Mouse (Mus musculus): ENCODE data around the gene Sytl1. TPM values are rescaled to one million over a fixed set of nuclear protein-coding genes. Genes with fewer than 3 reads are reported as not detected.
A peak's percentile ranks its signal among the peaks of the same experiment; 100 is the strongest.

Gene Sytl1
- polyA plus RNA-seq, 1 experiment from 2014 or later = 0.80 TPM

GRCm38 (mm10) chr4:133257230-133257629 lies 5.7 kb downstream of the Sytl1 start:
- Histone ChIP-seq H3K9me3 (no peaks in the 10 kb centered on the region), H3K27ac (no peak overlapping the region), H3K9ac (no peak overlapping the region), H3K27me3 (peaks cover 55% of the 10 kb centered on the region), H3K4me3 (replicated peaks) (no peak overlapping the region), H3K36me3 (replicated peaks) (no peaks in the 10 kb centered on the region), H3K4me2 (no peak overlapping the region), H3K4me1 (peaks cover 4% of the 10 kb centered on the region; the same call in 1 of the 2 replicates)
- WGBS = 36% methylated on average over 12 of the region's 12 CpGs
- ATAC-seq (ENCODE audit: low FRiP score) = no peak

- H3K9ac ChIP-seq = no peak overlapping the region
- no peaks in the 10 kb centered on the region for H3K9me3 ChIP-seq
- H3K4me1 ChIP-seq = peaks cover 4% of the 10 kb centered on the region; the same call in 1 of the 2 replicates
- H3K4me3 ChIP-seq (replicated peaks) = no peak overlapping the region
- WGBS = 12% methylated on average over 24 of the region's 24 CpGs
- H3K4me2 ChIP-seq = no peak overlapping the region
- peaks cover 59% of the 10 kb centered on the region for H3K27me3 ChIP-seq
- H3K27ac ChIP-seq = no peak overlapping the region
- no peak for ATAC-seq (ENCODE audit: low FRiP score)
- no peaks in the 10 kb centered on the region for H3K36me3 ChIP-seq (replicated peaks)
Observed at GRCm38 (mm10) chr4:133256820-133257219, 6.1 kb downstream of the Sytl1 start.

GRCm38 (mm10) chr4:133255392-133255791 lies 7.5 kb downstream of the Sytl1 start:
- 69% methylated on average over 6 of the region's 6 CpGs for WGBS
- no peak for ATAC-seq (ENCODE audit: low FRiP score)
- peaks cover 73% of the 10 kb centered on the region for H3K27me3 ChIP-seq

GRCm38 (mm10) chr4:133253412-133253811 lies 9.5 kb downstream of the Sytl1 start:
- peaks cover 16% of the 10 kb centered on the region for H3K4me1 ChIP-seq
- H3K9ac ChIP-seq = no peak overlapping the region
- WGBS = 88% methylated on average over 12 of the region's 12 CpGs
- H3K27me3 ChIP-seq = peaks cover 91% of the 10 kb centered on the region
- no peaks in the 10 kb centered on the region for H3K9me3 ChIP-seq
- no peak overlapping the region for H3K27ac ChIP-seq
- H3K36me3 ChIP-seq (replicated peaks) = no peaks in the 10 kb centered on the region
- H3K4me3 ChIP-seq (replicated peaks) = no peak overlapping the region
- no peak for ATAC-seq (ENCODE audit: low FRiP score)
- H3K4me2 ChIP-seq = no peak overlapping the region

More at GRCm38 (mm10) chr4:133255392-133255791, 7.5 kb downstream of the Sytl1 start:
- no peak overlapping the region for H3K27ac ChIP-seq
- H3K4me3 ChIP-seq (replicated peaks) = no peak overlapping the region
- peaks cover 16% of the 10 kb centered on the region for H3K4me1 ChIP-seq
- no peaks in the 10 kb centered on the region for H3K9me3 ChIP-seq
- H3K9ac ChIP-seq = no peak overlapping the region
- H3K4me2 ChIP-seq = no peak overlapping the region
- H3K36me3 ChIP-seq (replicated peaks) = no peaks in the 10 kb centered on the region

- H3K27ac ChIP-seq = no peak overlapping the region
- no peaks in the 10 kb centered on the region for H3K9me3 ChIP-seq
- H3K4me3 ChIP-seq (replicated peaks) = no peak overlapping the region
- 36% methylated on average over 4 of the region's 4 CpGs for WGBS
- no peak overlapping the region for H3K4me2 ChIP-seq
- no peak for ATAC-seq (ENCODE audit: low FRiP score)
- H3K36me3 ChIP-seq (replicated peaks) = no peaks in the 10 kb centered on the region
- no peak overlapping the region for H3K9ac ChIP-seq
- H3K27me3 ChIP-seq = peaks cover 94% of the 10 kb centered on the region
- H3K4me1 ChIP-seq = peaks cover 16% of the 10 kb centered on the region
Observed at GRCm38 (mm10) chr4:133252089-133252488, 10.8 kb downstream of the Sytl1 start.

GRCm38 (mm10) chr4:133251214-133251613 lies 11.7 kb downstream of the Sytl1 start:
- peak overlapping the region; percentile 38 for H3K4me3 ChIP-seq (replicated peaks)
- peaks cover 94% of the 10 kb centered on the region for H3K27me3 ChIP-seq
- under 1% methylated on average over 28 of the region's 31 CpGs for WGBS
- peaks cover 12% of the 10 kb centered on the region for H3K4me1 ChIP-seq
- H3K4me2 ChIP-seq = peak overlapping the region; percentile 62
- ATAC-seq (ENCODE audit: low FRiP score) = no peak
- no peaks in the 10 kb centered on the region for H3K9me3 ChIP-seq
- H3K9ac ChIP-seq = peak overlapping the region; percentile 49
- no peak overlapping the region for H3K27ac ChIP-seq
- H3K36me3 ChIP-seq (replicated peaks) = no peaks in the 10 kb centered on the region

- Histone ChIP-seq H3K9me3 (no peaks in the 10 kb centered on the region), H3K4me3 (replicated peaks) (peak overlapping the region; percentile 38), H3K27ac (no peak overlapping the region), H3K4me1 (peaks cover 12% of the 10 kb centered on the region), H3K9ac (peak overlapping the region; percentile 49), H3K36me3 (replicated peaks) (no peaks in the 10 kb centered on the region), H3K4me2 (peak overlapping the region; percentile 62), H3K27me3 (peaks cover 94% of the 10 kb centered on the region)
- ATAC-seq (ENCODE audit: low FRiP score) = no peak
- WGBS = 3% methylated on average over 22 of the region's 22 CpGs
Observed at GRCm38 (mm10) chr4:133250609-133251008, 12.3 kb downstream of the Sytl1 start.

GRCm38 (mm10) chr4:133247806-133248449 lies 15.0 kb downstream of the Sytl1 start:
- H3K4me2 ChIP-seq = no peak overlapping the region
- no peaks in the 10 kb centered on the region for H3K9me3 ChIP-seq
- peaks cover 95% of the 10 kb centered on the region for H3K27me3 ChIP-seq
- no peak overlapping the region for H3K9ac ChIP-seq
- 79% methylated on average over 13 of the region's 13 CpGs for WGBS
- ATAC-seq (ENCODE audit: low FRiP score) = no peak
- no peak overlapping the region for H3K4me3 ChIP-seq (replicated peaks)
- no peak overlapping the region for H3K27ac ChIP-seq
- no peaks in the 10 kb centered on the region for H3K36me3 ChIP-seq (replicated peaks)
- H3K4me1 ChIP-seq = peaks cover 12% of the 10 kb centered on the region

- no peaks in the 10 kb centered on the region for H3K9me3 ChIP-seq
- WGBS = 23% methylated on average over 15 of the region's 15 CpGs
- no peak overlapping the region for H3K9ac ChIP-seq
- no peak overlapping the region for H3K4me3 ChIP-seq (replicated peaks)
- peaks cover 12% of the 10 kb centered on the region for H3K4me1 ChIP-seq
- no peak overlapping the region for H3K27ac ChIP-seq
- no peaks in the 10 kb centered on the region for H3K36me3 ChIP-seq (replicated peaks)
- no peak for ATAC-seq (ENCODE audit: low FRiP score)
- H3K4me2 ChIP-seq = no peak overlapping the region
- H3K27me3 ChIP-seq = peaks cover 95% of the 10 kb centered on the region
Observed at GRCm38 (mm10) chr4:133247072-133247471, 15.8 kb downstream of the Sytl1 start.

GRCm38 (mm10) chr4:133244289-133244688 lies 18.6 kb downstream of the Sytl1 start:
- H3K9ac ChIP-seq = no peak overlapping the region
- H3K27me3 ChIP-seq = peaks cover 95% of the 10 kb centered on the region
- 87% methylated on average over 1 of the region's 1 CpGs for WGBS
- H3K4me3 ChIP-seq (replicated peaks) = no peak overlapping the region
- no peaks in the 10 kb centered on the region for H3K9me3 ChIP-seq
- no peaks in the 10 kb centered on the region for H3K36me3 ChIP-seq (replicated peaks)
- H3K4me1 ChIP-seq = peaks cover 10% of the 10 kb centered on the region
- no peak overlapping the region for H3K27ac ChIP-seq
- H3K4me2 ChIP-seq = no peak overlapping the region
- no peak for ATAC-seq (ENCODE audit: low FRiP score)

- Histone ChIP-seq H3K36me3 (replicated peaks) (no peaks in the 10 kb centered on the region), H3K27me3 (peaks cover 95% of the 10 kb centered on the region), H3K9me3 (no peaks in the 10 kb centered on the region), H3K4me1 (peaks cover 10% of the 10 kb centered on the region), H3K27ac (no peak overlapping the region), H3K9ac (no peak overlapping the region), H3K4me2 (no peak overlapping the region), H3K4me3 (replicated peaks) (no peak overlapping the region)
- no peak for ATAC-seq (ENCODE audit: low FRiP score)
- 58% methylated on average over 13 of the region's 13 CpGs for WGBS
Observed at GRCm38 (mm10) chr4:133243538-133243937, 19.4 kb downstream of the Sytl1 start.

GRCm38 (mm10) chr4:133242710-133243109 lies 20.2 kb downstream of the Sytl1 start:
- no peak overlapping the region for H3K4me2 ChIP-seq
- no peak overlapping the region for H3K4me3 ChIP-seq (replicated peaks)
- H3K9me3 ChIP-seq = no peaks in the 10 kb centered on the region
- H3K9ac ChIP-seq = no peak overlapping the region
- peaks cover 10% of the 10 kb centered on the region for H3K4me1 ChIP-seq
- WGBS = 56% methylated on average over 9 of the region's 9 CpGs
- ATAC-seq (ENCODE audit: low FRiP score) = no peak
- H3K36me3 ChIP-seq (replicated peaks) = no peaks in the 10 kb centered on the region
- peaks cover 87% of the 10 kb centered on the region for H3K27me3 ChIP-seq
- H3K27ac ChIP-seq = no peak overlapping the region

- peak overlapping the region; percentile 92 for H3K4me2 ChIP-seq
- WGBS = 32% methylated on average over 11 of the region's 11 CpGs
- H3K4me3 ChIP-seq (replicated peaks) = peak overlapping the region; percentile 55
- no peak for ATAC-seq (ENCODE audit: low FRiP score)
- H3K9ac ChIP-seq = no peak overlapping the region
- no peaks in the 10 kb centered on the region for H3K9me3 ChIP-seq
- no peaks in the 10 kb centered on the region for H3K36me3 ChIP-seq (replicated peaks)
- peaks cover 79% of the 10 kb centered on the region for H3K27me3 ChIP-seq
- H3K4me1 ChIP-seq = peaks cover 10% of the 10 kb centered on the region
- H3K27ac ChIP-seq = no peak overlapping the region
Observed at GRCm38 (mm10) chr4:133241910-133242309, 21.0 kb downstream of the Sytl1 start.

Measured in forebrain, embryonic 12.5 days (tissue).